Mouse (Mus musculus) gonadal fat pad, adult 2 months (tissue): ENCODE measurements at regions not wholly inside any gene's neighbourhood (a gene's known extent, or its start where the extent isn't known, plus 50 kb on each side); places are given as distances from the start of the nearest gene placed in this dataset.
"Not testable (repeated sequence)": the region's sequence is repeated elsewhere in the genome, so short reads cannot be mapped to it uniquely, and the experiment has no call there.

Experiments used
- DNase-seq: peaks from one replicate; pipeline ENCODE4 v3.0.0-alpha.2; 2012; ENCODE audit warnings: low read depth

DNA sequence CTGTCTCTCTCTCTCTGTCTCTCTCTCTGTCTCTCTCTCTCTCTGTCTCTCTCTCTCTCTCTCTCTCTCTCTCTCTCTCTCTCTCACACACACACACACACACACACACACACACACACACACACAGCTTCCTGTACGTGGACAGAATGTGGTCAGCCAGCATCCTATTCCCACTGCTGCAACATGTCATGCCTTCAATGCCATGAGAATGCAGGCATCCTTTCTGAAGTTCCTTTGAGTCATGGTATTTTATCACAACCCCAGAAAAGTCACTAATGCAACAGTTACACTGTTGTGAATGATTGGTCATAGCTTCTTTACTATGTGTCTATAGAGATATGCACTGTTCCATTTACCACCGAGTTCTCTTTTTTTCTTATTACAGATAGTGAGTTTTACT is 365.8 kb upstream of the Id2 start:
- not testable (repeated sequence) for DNase-seq

DNA sequence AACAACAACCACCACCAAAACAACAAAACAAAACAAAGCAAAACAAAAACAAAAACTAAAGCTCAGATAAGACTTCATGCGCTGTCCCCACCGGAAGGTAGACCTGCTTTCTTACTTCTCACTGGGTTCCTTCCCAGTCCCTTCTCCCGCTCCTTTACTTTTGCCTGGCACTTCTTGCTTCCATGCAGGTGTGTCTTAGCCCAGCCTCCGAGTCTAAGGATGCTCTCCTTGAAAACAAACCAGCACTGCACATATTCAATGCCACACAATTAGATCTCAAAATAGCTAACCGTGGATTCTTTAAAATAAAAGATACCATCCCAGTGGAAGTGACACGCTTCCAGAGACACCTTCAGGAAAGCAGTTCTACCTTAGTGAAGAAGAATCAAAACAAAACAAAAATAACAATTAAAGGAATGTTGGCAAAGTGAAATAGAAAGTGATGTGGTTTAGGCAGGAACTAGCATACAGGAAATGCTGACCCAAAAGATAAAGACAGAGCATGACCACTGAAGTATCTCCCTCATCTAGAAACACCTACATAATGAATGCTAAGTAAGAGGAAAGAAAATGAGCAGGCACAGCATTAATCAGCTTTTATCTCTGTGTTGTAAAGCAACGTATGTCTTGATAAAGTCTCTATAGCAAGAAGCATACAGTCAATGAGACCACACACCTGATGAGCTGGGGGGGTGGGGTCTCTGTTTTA is 358.5 kb upstream of the Id2 start:
- DNase-seq, result no peak

DNA sequence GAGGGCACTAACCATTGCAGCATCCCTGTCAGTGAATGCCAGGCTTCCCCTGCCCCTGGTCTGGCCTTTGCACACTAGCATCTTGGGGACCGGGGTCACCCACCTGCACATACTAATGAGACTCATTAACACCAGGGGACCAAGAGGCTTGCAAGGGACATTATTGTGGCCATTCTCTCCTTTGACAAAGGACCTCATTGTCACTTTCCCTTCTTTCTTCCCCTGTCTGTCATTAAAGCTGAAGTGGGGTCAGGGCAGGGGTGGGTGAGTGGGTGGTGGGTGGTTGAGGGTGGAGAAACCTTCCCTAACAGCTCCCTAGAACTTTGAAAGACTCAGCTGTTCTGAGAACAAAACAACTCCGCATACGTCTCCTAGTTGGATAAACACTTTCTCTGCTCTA is 356.4 kb upstream of the Id2 start:
- DNase-seq, result no peak

DNA sequence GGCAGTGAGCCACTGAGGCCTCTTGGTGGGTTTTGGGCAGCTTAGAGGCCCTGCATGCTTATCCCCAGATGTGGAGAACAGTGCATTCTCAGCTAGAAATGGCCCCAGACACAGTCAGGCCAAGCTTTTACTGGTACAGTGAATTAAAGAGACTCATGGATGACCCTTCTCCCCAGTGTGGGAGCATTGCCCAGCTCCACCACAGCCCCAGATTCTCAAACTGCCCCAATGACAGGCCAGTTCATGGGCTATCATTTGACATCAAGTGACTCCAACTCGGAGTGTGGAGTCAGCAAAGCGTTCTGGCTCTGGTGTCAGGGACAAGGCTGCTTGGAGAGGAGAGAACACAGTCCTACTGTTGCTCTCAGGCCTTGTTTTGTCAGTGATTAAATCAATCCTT is 354.2 kb upstream of the Id2 start:
- DNase-seq, result no peak

DNA sequence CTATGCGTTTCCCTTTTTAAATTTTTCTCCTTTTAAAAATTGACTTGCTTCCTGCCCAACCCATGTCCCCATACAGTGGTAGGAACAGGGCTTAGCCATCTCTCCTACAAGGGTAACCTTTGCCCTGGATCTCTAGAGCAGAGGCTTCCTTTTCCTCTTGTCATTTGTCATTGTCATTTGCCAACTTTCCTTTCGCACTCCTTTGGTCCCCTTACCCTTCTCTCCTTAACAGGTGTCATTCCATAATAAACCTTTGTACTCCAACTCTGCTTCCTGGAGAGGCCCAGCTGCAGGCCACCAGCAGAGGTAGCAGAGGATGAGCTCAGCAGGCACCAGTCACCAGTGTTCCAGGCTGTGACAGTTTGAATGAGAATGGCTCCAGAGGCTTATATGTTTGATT is 347.4 kb upstream of the Id2 start:
- no peak for DNase-seq

DNA sequence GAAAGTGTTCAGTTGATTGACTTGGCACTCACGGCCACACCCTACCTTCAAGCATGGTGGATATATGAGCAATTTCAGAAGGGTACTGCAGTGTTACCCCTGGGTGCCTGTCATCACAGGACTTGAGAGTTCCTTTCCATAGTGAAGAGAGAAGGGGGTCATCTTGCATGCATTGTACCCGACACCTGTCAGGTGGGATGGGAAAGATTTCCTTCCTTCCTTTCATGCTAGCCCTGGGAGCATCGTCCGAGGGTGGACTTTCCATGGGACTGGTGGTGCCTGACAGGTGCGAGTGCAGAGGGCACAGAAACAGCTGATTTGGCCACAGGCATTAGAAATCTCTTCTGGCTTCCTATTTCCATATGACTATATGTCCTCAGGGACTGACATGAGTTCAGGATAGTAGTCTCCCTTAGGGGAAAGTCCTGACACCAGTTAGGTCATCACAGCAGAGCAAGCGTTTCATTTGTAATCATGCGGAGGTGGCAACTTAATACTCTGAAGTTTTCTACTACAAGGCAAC is 342.1 kb upstream of the Id2 start:
- DNase-seq, result no peak

DNA sequence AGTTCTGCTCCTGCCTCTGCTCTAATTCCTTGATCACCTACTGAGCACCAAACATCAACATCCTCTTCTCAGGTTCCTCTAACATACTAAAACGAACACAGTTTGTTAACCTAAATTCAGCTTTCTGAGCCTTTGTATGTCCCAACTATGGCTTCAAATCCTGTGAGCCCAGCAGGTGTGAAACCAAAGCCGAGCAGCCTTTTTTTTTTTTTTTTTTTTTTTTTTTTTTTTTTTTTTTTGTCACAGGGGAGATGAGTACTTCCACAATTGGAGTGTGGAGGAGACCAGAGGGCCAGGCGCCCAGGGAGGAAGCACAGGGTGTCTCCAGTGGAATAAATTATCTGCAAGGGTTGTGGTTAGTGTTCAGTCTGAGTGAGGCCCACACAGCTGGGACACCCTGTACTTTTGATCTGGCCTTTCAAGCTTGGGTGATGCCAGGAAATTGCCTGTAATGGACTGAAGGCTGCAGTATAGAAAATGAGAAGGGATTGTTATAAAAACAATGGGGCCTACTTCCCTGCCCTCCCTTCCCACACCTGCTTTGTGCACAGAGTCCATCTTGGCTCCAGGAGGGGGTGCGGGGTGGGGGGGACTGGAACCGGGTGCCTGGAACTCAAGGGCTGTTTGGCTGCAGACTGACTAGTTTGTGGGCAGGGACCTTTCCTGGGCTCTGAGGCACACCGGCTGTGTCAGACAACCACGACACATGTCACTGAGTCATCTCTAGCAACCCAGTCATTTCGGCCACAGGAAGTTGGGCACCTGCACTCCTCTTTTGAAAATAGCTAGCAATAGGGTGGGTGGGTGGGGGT is 341.5 kb upstream of the Id2 start:
- DNase-seq, result no peak

DNA sequence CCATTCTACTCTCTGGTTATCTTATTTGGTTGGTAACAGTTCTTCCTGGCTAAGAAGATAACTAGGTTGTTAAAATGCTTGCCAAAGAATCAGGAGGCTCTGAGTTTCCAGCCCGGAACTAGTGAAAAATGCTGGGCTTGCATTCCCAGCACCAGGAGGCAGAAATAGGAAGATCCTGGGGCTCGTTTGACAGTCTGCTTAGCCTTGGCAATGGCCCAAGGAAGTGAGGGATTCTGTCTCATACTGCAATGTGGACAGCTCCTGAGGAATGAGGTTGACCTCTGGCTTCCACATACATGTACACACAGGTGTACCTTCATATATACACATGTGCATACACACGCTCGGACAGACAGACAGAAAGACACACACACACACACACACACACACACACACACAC is 340.6 kb upstream of the Id2 start:
- DNase-seq, result no peak

DNA sequence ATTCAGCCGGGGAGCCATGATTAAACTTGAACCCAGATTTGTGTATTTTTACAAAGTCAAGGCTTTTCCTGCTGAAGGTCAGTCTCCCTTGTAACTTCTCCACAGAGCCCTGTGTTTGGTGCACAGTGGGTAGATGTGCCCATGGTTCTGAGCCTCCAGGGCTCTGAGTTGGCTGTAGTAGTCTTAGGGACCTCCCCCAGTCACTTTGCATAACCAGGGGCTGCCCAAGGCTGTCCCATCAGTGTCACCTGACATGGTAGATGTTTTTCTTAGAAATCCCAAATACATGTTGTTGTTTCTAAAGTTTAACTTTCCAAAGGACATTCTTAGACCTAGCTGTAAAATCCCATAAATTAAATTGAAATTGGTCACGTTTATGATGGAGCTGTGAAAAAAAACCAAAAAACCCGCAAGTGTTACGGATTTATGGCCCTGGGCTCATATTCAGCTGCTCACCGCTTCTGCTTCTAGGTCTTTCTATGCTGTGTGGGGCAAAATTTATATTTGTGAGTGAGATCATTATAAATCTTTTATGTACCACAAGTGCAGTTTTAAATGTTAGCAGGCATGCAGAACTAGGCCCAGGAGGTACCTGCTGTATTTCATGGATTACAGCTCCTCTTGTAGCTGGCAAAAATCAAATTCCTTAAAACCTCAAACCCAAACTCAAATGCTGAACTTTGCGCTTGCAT is 339.4 kb upstream of the Id2 start:
- DNase-seq, result no peak

DNA sequence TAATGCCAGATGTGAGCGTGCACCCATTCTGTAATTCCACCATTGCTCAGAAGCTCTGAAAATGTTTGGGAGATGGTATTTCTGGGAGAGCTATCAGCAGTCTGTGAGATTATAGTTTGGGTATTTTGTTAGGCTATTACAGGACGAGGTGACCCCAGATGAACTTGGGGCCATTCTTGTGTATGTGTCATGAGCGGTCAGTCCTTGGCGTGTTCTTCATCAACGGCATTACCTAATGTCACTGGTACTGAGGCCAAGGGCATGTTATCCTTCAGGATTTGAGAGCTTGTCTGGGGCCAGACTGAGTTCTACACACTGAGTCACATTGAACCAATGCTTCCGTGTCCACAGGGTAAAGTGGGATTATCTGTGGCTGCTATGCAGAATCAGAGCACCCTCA is 335.9 kb upstream of the Id2 start:
- DNase-seq, result no peak

DNA sequence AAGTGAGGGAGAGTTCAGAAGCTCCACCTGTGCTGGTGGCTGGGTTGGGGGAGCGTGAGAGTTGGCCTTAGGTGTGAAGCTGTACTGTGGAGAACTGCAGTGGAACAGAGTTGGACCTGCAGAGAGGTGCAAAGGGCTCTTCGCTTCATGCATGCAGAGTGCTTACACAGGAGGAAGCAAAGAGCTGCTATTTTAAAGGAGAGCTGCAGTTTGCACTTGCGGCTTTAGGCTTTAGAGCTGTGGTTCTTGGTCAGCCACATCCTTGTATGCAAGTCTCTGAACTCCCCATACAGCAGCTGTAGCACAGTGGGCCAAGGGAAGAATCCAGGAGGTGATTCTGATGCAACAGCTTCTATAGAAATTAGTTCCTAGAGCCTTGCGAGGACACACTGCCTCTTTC is 334.0 kb upstream of the Id2 start:
- DNase-seq, result no peak

DNA sequence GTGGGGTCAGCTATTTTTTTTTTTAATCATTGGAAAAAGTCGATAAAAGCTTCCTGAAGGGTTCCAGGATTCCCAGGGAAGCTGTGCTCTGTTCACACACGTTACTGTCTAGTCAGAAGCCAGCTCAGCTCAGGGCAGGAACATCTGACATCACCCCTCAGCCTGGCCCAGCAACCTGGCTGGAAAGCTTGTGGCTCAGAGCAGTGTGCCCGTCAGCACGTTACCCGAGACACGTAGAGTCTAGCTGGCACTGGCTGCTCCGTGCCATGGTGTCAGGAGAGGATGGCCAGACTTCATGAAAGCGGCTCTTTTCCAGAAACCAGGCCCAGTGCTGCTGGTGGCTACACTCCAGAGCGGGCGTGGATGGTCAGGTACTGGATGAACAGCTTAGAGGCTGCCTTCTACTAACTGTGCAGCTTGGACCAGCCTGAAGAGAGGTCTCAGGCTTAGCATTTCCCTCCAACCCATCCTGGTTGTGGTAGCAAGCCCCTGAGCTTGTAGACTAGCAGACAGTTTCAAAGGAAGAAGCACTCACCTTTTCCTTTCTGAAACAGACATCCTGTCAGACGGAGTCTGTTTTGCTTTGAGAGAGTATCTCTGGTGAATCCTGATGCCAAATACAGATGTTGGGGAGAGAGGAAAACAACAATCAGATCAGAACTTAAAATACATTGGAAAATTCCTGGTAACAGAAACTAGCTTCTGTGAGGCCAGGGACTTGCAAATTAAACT is 331.1 kb upstream of the Id2 start:
- no peak for DNase-seq

DNA sequence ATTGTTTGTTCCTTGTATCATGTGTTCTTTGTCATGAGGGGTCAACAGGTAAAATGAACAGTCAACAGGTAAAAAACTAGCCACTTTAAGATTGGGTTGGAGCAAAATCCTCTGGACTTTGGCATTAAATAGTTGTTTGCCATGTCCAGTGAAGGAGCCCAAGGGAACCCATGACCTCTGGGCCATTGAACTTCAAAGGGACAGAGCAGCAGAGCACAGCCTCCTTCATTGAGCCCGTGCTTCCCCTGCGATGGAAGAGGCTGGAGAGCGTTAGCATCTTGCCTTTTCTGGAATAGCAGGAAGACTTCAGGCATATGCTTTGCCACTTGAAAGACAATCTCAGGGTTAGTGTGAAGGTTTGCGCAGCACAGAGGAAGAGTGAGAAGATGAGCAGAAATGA is 320.4 kb upstream of the Id2 start:
- no peak for DNase-seq

DNA sequence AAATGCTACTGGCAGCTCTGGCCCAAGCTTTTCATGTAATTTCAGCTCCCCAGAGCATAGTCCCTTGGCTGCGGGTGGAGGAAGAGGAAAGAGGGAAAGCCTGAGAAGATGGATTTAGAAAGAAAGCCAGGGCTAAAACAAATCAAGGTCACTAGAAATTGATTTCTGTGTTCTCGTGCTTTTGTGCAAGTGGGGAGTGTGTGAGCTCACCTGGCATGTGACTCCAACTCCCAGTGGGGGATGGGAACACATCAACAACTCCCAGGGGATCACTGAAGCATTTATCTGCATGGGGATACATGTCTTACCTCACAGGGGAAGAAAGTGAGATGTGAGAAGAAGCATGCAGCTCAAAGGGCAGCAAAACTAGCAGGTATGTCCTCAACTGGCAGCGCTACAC is 319.6 kb upstream of the Id2 start:
- DNase-seq, result no peak

DNA sequence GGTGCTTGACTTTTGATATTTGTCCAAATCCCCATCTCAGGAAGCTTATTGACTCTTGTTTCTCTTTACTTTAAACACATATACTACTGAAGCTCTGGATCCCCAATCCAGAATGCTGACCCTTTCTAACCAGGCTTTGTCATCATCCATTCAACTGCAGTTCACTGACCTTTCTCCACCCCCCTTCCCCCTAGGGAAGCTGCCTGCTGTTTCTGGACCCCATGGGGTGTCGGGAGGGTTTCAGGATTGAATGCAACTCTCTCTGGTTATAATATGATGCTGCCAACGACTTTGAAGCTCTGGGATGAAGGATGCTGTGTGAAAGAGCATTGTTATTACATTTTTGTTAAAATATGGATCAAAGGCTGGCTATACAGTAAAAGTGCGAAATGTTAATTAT is 318.7 kb upstream of the Id2 start:
- DNase-seq, result no peak

DNA sequence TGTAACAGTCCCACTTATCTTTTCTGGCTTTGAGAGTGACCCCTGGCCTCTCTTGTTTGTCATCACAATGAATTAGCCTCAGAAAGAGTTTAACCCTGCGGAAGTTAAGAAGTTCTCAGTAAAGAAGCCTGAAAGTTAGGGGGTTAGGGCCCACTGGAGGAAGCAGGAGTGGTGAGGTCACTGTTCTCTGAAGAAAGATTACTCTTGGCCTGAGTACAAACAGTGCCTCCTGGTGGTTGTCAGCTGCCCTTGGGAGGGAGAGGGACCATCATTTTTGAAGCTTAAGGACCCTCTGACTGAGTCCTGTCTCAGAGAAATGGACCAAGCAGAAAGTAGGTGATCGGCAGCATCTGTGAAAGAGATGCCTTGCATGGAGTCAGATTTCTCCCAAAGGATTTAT is 318.3 kb upstream of the Id2 start:
- DNase-seq, result no peak

DNA sequence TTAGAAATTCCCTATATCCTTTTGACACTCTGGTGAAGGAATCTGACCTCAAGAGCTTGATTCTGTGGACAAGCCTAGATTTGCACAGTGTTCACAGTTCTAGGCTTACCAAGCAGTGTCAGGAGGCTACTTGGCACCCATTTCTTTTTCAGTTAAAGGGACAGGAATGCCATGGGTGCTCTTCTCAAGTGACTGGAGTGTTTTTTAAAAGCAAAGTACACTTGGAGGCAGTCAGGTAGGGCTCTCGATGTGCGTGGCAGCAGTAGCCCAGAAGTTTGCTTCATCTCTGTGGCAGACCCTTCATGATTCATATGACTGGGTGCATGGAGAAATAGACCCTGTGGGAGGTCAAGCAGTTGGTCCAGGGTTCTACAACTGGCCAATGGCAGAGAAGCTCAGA is 310.4 kb upstream of the Id2 start:
- no peak for DNase-seq

DNA sequence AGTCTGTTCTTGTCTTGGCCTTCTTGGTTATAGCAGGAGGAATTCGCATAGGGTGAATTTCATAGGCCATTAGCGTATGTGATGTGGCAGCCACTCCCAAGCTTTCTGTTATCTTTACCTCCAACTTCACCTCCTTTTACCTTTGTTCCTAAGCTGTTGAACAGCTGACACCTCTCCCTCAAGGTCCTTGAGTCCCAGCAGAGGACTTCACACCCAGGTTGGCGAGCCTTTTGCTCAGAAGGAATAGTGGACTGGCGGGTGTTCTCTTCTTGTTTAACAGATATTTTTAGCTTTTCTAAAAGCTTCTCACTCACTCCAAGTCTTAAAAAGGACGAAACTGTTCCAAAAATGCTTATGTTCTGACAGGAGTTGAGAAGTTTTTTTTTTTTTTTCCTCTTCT is 303.4 kb upstream of the Id2 start:
- DNase-seq, result no peak

DNA sequence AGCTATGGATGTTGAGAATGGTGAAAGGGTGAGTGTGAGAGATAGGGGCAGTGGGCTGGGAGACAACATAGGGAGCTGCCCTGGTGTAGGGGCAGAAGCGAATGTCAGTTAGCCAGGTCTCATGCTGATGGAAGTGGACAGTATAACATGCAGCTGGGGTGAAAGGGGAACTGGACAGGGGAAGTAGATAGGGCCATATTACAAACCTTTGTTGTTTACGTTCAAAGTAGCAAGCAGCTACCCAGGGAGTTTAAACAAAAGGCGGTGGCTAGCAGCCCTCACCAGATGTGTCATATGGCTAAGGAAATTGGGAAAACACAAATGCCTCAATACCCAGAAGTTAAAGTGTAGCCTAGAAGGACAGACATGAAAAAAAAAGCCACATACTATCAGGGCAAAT is 301.8 kb upstream of the Id2 start:
- DNase-seq, result no peak

DNA sequence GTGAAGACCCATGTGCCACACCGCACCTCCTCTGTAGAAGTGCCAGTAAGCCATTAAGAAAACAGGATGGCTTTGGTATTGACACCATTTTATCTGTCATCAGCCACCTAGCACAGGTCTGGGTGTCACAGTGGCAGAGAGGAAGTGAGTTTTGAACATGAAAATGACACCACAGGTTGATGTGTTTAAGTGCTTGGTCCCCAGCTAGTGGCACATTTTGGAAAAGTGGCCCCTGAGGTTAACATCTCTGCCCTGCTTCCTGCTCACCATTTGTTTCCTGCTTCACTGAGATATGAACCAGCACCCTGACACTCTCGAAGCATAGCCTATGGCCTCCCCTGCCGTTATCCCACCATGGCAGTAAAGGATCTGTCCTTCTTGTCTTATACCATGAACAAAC is 297.4 kb upstream of the Id2 start:
- DNase-seq, result no peak

DNA sequence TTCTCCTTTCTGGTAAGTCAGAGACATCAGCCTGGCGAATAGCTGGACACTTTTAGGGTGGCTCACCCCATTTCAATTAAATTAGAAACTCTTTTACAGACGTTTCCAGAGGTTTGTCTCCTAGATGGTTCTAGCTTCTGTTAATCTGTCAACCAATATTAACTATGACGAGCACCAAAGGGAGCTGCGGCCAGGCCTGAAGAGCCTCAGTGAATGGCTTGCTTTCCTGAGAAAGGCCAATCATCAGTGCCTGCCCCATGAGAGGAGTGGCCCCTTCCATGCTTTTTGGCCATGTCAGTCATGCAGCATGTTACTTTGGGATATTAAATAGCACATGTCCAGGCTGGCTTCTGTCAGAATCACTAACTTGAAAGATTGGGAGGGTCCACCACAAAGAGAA is 296.6 kb upstream of the Id2 start:
- DNase-seq, result no peak

DNA sequence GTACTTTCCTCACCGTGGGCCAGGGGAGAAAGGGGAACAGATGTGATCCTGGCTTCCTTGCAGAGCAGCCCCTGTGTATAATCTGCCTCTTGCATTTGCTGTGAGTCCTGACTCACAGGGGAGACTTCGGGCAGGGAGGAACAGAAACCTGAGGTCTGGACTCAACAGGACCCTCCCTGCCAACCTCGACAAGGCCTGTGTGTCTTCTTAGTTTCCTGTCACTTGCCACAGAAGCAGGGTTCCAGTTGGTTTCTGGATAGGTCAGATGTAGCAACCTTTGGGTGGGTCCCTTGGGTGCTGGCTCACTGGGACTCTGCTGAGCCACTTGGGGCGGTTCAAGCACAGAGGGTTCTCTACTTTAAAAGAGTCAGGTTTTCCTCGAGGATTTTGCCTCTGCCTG is 292.3 kb upstream of the Id2 start:
- DNase-seq, result no peak
